Comparison of ENCODE assay signal across 10 mouse cellular contexts in the genomic region with DNA sequence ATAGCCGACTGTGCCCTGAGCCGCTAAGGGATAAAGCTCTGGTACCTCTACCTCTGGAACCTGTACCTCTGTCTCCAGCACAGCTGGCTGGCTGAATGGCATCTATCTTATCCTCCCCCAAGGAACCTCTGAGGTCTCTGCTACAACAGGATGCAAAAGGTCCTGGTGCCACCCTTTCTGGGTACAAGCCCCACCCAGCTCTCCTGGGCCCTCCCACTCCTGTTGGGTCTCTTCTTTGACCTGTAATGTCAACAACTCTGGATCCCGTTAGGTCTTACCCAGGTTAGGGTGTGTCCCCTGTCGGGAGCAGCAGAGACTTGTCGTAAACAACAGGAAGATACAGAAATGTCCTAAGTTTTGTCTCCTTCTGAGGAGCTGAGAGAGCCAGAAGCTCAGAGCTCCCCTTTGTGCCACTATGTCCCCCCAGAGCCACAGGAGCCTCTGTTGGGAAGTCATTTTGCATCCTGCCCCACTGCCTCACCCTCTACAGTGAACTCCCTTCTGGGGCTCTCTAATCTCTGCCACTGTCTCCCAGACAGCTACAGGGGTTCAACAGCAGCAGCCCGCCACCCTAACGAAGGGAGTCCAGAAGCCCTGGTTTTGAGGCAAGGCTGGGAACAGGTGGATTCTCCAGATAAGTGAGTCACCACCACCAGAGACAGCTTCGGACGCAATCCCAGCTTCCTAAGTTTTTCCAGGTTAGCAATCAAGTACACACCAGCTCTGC. TPM values are rescaled to one million over a fixed set of nuclear protein-coding genes. Genes with fewer than 3 reads are reported as not detected.
A peak's percentile ranks its signal among the peaks of the same experiment; 100 is the strongest.
DNase-seq lines count a peak whose midpoint lies in the region; ATAC-seq lines count a peak whose summit lies in the region.
"Had no signal": no experiment of that assay in that cellular context is flagged by ENCODE, and none has a peak within 500 bp of the region (broad histone marks: within the 10 kb centered on the region; RNA-seq: fewer than 3 reads in every experiment).

No protein-coding gene starts in this region.

- H3K4me2 ChIP-seq in limb, embryonic 12.5 days = no peak overlapping the region
- no peak overlapping the region for H3K4me2 ChIP-seq in hindbrain, embryonic 12.5 days (replicated peaks)
- H3K4me2 ChIP-seq in midbrain, embryonic 15.5 days = no peak overlapping the region

- H3K9me3 ChIP-seq in limb, embryonic 12.5 days = no peaks in the 10 kb centered on the region
- H3K9me3 ChIP-seq in limb, embryonic 10.5 days (replicated peaks) = no peaks in the 10 kb centered on the region
- no peaks in the 10 kb centered on the region for H3K9me3 ChIP-seq in hindbrain, embryonic 12.5 days (replicated peaks)
- H3K9me3 ChIP-seq in midbrain, embryonic 15.5 days = no peaks in the 10 kb centered on the region

- ATAC-seq in limb, embryonic 12.5 days (ENCODE audit: insufficient number of reproducible peaks, insufficient read depth, low FRiP score, low TSS enrichment, low read depth) = no peak
- ATAC-seq in hindbrain, embryonic 12.5 days (ENCODE audit: low FRiP score) = no peak
- ATAC-seq in midbrain, embryonic 15.5 days (replicated peaks) = no peak

- 79% methylated on average over 9 of the region's 9 CpGs for WGBS in limb, embryonic 12.5 days
- WGBS in limb, embryonic 10.5 days = 86% methylated on average over 9 of the region's 9 CpGs
- WGBS in hindbrain, embryonic 12.5 days = 86% methylated on average over 9 of the region's 9 CpGs
- WGBS in midbrain, embryonic 15.5 days = 88% methylated on average over 9 of the region's 9 CpGs

- H3K36me3 ChIP-seq in limb, embryonic 12.5 days = peaks cover 59% of the 10 kb centered on the region
- peaks cover 83% of the 10 kb centered on the region for H3K36me3 ChIP-seq in limb, embryonic 10.5 days
- peaks cover 10% of the 10 kb centered on the region; the same call in 1 of the 2 replicates for H3K36me3 ChIP-seq in hindbrain, embryonic 12.5 days
- no peaks in the 10 kb centered on the region for H3K36me3 ChIP-seq in midbrain, embryonic 15.5 days (replicated peaks)

- H3K27me3 ChIP-seq in limb, embryonic 12.5 days = no peaks in the 10 kb centered on the region
- H3K27me3 ChIP-seq in limb, embryonic 10.5 days (ENCODE audit: low read depth, poor library complexity, severe bottlenecking) = no peaks in the 10 kb centered on the region
- no peaks in the 10 kb centered on the region for H3K27me3 ChIP-seq in hindbrain, embryonic 12.5 days
- H3K27me3 ChIP-seq in midbrain, embryonic 15.5 days (replicated peaks) = no peaks in the 10 kb centered on the region

- H3K4me1 ChIP-seq in limb, embryonic 12.5 days (replicated peaks) = peaks cover 39% of the 10 kb centered on the region
- peaks cover 41% of the 10 kb centered on the region for H3K4me1 ChIP-seq in limb, embryonic 10.5 days
- peaks cover 60% of the 10 kb centered on the region for H3K4me1 ChIP-seq in hindbrain, embryonic 12.5 days
- H3K4me1 ChIP-seq in midbrain, embryonic 15.5 days = peaks cover 63% of the 10 kb centered on the region

- no peak overlapping the region for H3K4me3 ChIP-seq in limb, embryonic 12.5 days (replicated peaks)
- no peak overlapping the region for H3K4me3 ChIP-seq in limb, embryonic 10.5 days
- H3K4me3 ChIP-seq in hindbrain, embryonic 12.5 days = no peak overlapping the region
- no peak overlapping the region for H3K4me3 ChIP-seq in midbrain, embryonic 15.5 days

- no peak overlapping the region for H3K9ac ChIP-seq in limb, embryonic 12.5 days (replicated peaks)
- no peak overlapping the region for H3K9ac ChIP-seq in hindbrain, embryonic 12.5 days
- no peak overlapping the region for H3K9ac ChIP-seq in midbrain, embryonic 15.5 days

- 0 out of 2 replicates have a peak overlapping the region, but pooled peaks have one; percentile 17 for H3K27ac ChIP-seq in limb, embryonic 12.5 days
- no peak overlapping the region for H3K27ac ChIP-seq in limb, embryonic 10.5 days
- H3K27ac ChIP-seq in hindbrain, embryonic 12.5 days = 0 out of 2 replicates have a peak overlapping the region, but pooled peaks have one; percentile 24
- 0 out of 2 replicates have a peak overlapping the region, but pooled peaks have one; percentile 7 for H3K27ac ChIP-seq in midbrain, embryonic 15.5 days
- H3K27ac ChIP-seq: macrophage had no signal

- DNase-seq in limb, embryonic 10.5 days (ENCODE audit: low spot score) = no peak
- DNase-seq in T-cell, adult 2 months (ENCODE audit: low spot score) = peak; percentile 81
- DNase-seq in urinary bladder, postnatal 14 days (ENCODE audit: low spot score) = no peak
- no peak for DNase-seq in cerebellum, adult 9-10 months
- DNase-seq in spleen, adult 18-20 months = no peak
- DNase-seq: kidney, adult 9 months had no signal

RNA-seq across cellular contexts. Expression of gene Tet3, which starts 47.1 kb away (rescaled TPM):
- 36.0 and 38.6 TPM in 2 replicates for polyA plus RNA-seq in limb, embryonic 12.5 days (2016; fragmentation: Nextera tagmentation; extraction: Ambion mirVana)
- 40.1 and 42.7 TPM in 2 replicates for polyA plus RNA-seq in limb, embryonic 10.5 days (2016; fragmentation: Nextera tagmentation; extraction: Ambion mirVana)
- polyA plus RNA-seq in hindbrain, embryonic 12.5 days (2016; fragmentation: Nextera tagmentation; extraction: Ambion mirVana) = 63.3 and 63.9 TPM in 2 replicates
- 60.9 and 76.8 TPM in 2 replicates for polyA plus RNA-seq in midbrain, embryonic 15.5 days (2015; fragmentation: Nextera tagmentation; extraction: Ambion mirVana)
